Mouse (Mus musculus) E14TG2a.4 (cell line): ENCODE data around the gene Nos2.

Source experiments
- CTCF ChIP-seq: conservative IDR thresholded peaks from 2 replicates; pipeline ENCODE4 v1.5.1; 2014; ENCODE audit warnings: low read length
- NANOG ChIP-seq: IDR thresholded peaks from 2 replicates; pipeline ENCODE4 v1.6.1; 2014; ENCODE audit warnings: borderline replicate concordance, low read length, mixed read lengths
- POU5F1 ChIP-seq: IDR thresholded peaks from 2 replicates; pipeline ENCODE4 v1.6.1; 2014; ENCODE audit warnings: low read length, borderline replicate concordance

GRCm38 (mm10) chr11:78984483-78985177, 64.0 kb downstream of the Nos2 start, which contains the start of gene Lgals9:
- no peak for TF ChIP-seq CTCF
- TF ChIP-seq POU5F1 = no peak
- TF ChIP-seq NANOG = no peak
